Mouse (Mus musculus): ENCODE measurements around the gene Ciao2b.

DNA sequence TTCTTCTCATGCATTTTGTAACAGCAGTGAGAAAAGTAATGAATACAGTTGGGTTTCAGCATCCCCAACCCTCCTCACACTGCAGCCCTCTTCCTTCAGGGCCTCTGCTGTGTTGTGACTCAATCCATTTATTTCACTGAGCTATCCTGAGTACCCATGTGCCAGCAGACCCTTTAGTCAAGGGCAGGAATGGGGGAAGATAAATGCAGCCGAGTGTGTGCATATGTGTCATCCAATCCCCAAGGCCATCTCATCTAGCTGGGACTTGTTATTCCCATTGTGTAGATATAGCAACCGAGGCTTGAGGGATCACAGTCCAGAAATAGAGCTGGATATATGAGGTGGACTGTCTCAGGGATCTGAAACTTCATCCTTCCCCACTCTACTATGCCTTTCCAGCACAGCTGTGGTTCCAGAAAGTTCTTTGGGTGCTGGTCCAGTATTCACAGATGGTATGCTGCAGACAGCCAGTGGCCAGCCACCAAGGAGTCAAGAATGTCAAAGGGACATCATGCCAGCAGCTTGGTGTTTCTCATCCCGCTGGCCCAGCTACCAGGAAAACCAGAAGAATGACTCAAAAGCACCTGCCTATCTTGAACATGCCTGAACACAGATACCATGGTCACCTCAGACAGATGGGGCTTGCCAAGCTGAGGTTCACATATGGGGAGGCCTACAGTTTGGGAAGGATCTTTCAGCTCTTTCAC lies 6.6 kb downstream of the Ciao2b start:
- no peak for TF ChIP-seq USF1 (IDR thresholded peaks at IDR 0.05; ENCODE audit: low read depth, low read length)
- no peak for TF ChIP-seq POLR2A (IDR thresholded peaks at IDR 0.05; ENCODE audit: low read depth, low read length)
- no peak for TF ChIP-seq CTCF (conservative IDR thresholded peaks at IDR 0.05 in 1 of 2, IDR thresholded peaks at IDR 0.05 in 1 of 2; ENCODE audit: low read depth in 2 of 2, low read length in 2 of 2)
- no peak for TF ChIP-seq MAX (IDR thresholded peaks at IDR 0.05; ENCODE audit: low read length)
- TF ChIP-seq E2F4 (IDR thresholded peaks at IDR 0.05; ENCODE audit: insufficient replicate concordance, low read depth, low read length), result no peak
- TF ChIP-seq HCFC1 (IDR thresholded peaks at IDR 0.05; ENCODE audit: low read depth, low read length), result no peak

Data from CH12.LX (cell line).